Mouse (Mus musculus) limb, embryonic 14.5 days (tissue): ENCODE measurements around the gene Txnl4b. TPM values are rescaled to one million over a fixed set of nuclear protein-coding genes. Genes with fewer than 3 reads are reported as not detected.
A peak's percentile ranks its signal among the peaks of the same experiment; 100 is the strongest.

Experiments
- ATAC-seq: fragments of 200-750 bp; cut with Nextera tagmentation; 2 replicates; pipeline ENCODE4 v1.8.0; 2017; ENCODE audit warnings: low read depth, moderate number of reproducible peaks, moderate TSS enrichment; ENCODE audit not compliant: low FRiP score
- DNase-seq: peaks from one replicate; pipeline ENCODE4 v3.0.0-alpha.2; 2015; ENCODE audit warnings: low spot score
- H3K27ac ChIP-seq: fragments of 300-500 bp; sonication (generic); replicated peaks from 2 replicates; pipeline ENCODE4 v1.5.1; 2014; ENCODE audit warnings: low read depth, mild to moderate bottlenecking, low read length, moderate library complexity, mixed read lengths
- H3K27me3 ChIP-seq: fragments of 300-500 bp; sonication (generic); 2 replicates; pipeline ENCODE4 v1.6.1; 2014; ENCODE audit warnings: low read length, mixed read lengths; ENCODE audit not compliant: control insufficient read depth, insufficient read depth
- H3K36me3 ChIP-seq: fragments of 300-500 bp; sonication (generic); 2 replicates; pipeline ENCODE4 v1.6.1; 2014; ENCODE audit warnings: mild to moderate bottlenecking, low read length, moderate library complexity, mixed read lengths; ENCODE audit not compliant: control insufficient read depth, insufficient read depth
- H3K4me1 ChIP-seq: fragments of 300-500 bp; sonication (generic); 2 replicates; pipeline ENCODE4 v1.6.1; 2014; ENCODE audit warnings: antibody characterized with exemption, low read length, mixed read lengths; ENCODE audit not compliant: control insufficient read depth, insufficient read depth
- H3K4me2 ChIP-seq: fragments of 300-500 bp; sonication (generic); replicated peaks from 2 replicates; pipeline ENCODE4 v1.6.1; 2014; ENCODE audit warnings: low read depth, mild to moderate bottlenecking, low read length, moderate library complexity; ENCODE audit not compliant: severe bottlenecking
- H3K4me3 ChIP-seq: fragments of 300-500 bp; sonication (generic); replicated peaks from 2 replicates; pipeline ENCODE4 v1.5.1; 2014; ENCODE audit warnings: low read length
- H3K9ac ChIP-seq: fragments of 300-500 bp; sonication (generic); 2 replicates; pipeline ENCODE4 v1.6.1; 2014; ENCODE audit warnings: mild to moderate bottlenecking, low read depth, low read length, moderate library complexity; ENCODE audit not compliant: severe bottlenecking
- H3K9me3 ChIP-seq: fragments of 300-500 bp; sonication (generic); 2 replicates; pipeline ENCODE4 v1.6.1; 2016; ENCODE audit warnings: low read length; ENCODE audit not compliant: control insufficient read depth
- POLR2A ChIP-seq: fragments of 200-500 bp; IDR thresholded peaks from 2 replicates; pipeline ENCODE4 v1.8.0; 2012; ENCODE audit warnings: inconsistent platforms, mild to moderate bottlenecking, moderate library complexity, borderline replicate concordance; ENCODE audit not compliant: insufficient read depth, insufficient read length; ENCODE audit errors: extremely low read depth
- WGBS: fragments of 180-500 bp; shearing (Covaris S2); extraction: QIAGEN DNeasy Blood & Tissue Kit; methylation state at CpG from one replicate; pipeline ENCODE4 v1.1.7; 2014; 5-methylcytosine and 5-hydroxymethylcytosine counted together
- polyA plus RNA-seq, 2 experiments: library from polyadenylated mRNA; depleted of rRNA in 1 of 2; stranded (reverse) in 1 of 2; unstranded in 1 of 2; fragments of >200 nt; fragmentation: Nextera tagmentation in 1 of 2; extraction: Ambion mirVana in 1 of 2; gene quantifications; 2 replicates each; pipeline versions ENCODE4 v1.2.1 to v1.2.3; 2012 to 2014

The Txnl4b gene
- polyA plus RNA-seq, 2 experiments: 5.7 to 25.1 TPM

DNA sequence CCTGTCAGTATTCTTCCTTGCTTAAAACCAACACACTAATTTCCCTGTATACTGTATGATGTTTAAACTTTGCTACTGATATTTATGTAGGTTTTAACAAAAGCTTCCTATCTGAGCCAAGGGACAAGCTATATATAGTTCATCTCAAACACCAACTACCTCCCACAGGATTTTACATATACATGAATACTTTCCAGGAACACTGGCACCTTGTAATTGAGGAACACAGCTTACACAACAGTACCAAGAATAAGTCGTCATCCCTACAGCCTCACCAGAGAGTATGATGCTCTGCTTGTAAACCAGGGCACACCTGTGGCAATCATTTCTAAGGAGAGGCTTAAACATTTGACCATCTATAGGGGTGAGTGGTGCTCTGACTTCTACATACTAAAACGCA lies 41.0 kb downstream of the Txnl4b start:
- H3K27me3 ChIP-seq: no peaks in the 10 kb centered on the region
- DNase-seq (no peak), ATAC-seq (no peak)
- H3K4me1 ChIP-seq: peaks cover 10% of the 10 kb centered on the region
- peaks cover 37% of the 10 kb centered on the region for H3K36me3 ChIP-seq
- 85% methylated on average over 2 of the region's 2 CpGs for WGBS
- no peak overlapping the region for H3K4me2 ChIP-seq
- no peak for TF ChIP-seq POLR2A
- H3K9me3 ChIP-seq: no peaks in the 10 kb centered on the region
- H3K9ac ChIP-seq: no peak overlapping the region
- H3K4me3 ChIP-seq: no peak overlapping the region
- H3K27ac ChIP-seq: no peak overlapping the region

GRCm38 (mm10) chr8:109607650-109608049 lies 42.0 kb downstream of the Txnl4b start:
- Histone ChIP-seq H3K4me3 (peak overlapping the region; percentile 56), H3K9me3 (no peaks in the 10 kb centered on the region), H3K36me3 (peaks cover 29% of the 10 kb centered on the region), H3K9ac (peak overlapping the region; percentile 62), H3K27me3 (no peaks in the 10 kb centered on the region), H3K4me2 (peak overlapping the region; percentile 76), H3K27ac (0 out of 2 replicates have a peak overlapping the region, but pooled peaks have one; percentile 93), H3K4me1 (peaks cover 10% of the 10 kb centered on the region)
- DNase-seq (no peak), ATAC-seq (no peak)
- no peak for TF ChIP-seq POLR2A
- 11% methylated on average over 12 of the region's 12 CpGs for WGBS

DNA sequence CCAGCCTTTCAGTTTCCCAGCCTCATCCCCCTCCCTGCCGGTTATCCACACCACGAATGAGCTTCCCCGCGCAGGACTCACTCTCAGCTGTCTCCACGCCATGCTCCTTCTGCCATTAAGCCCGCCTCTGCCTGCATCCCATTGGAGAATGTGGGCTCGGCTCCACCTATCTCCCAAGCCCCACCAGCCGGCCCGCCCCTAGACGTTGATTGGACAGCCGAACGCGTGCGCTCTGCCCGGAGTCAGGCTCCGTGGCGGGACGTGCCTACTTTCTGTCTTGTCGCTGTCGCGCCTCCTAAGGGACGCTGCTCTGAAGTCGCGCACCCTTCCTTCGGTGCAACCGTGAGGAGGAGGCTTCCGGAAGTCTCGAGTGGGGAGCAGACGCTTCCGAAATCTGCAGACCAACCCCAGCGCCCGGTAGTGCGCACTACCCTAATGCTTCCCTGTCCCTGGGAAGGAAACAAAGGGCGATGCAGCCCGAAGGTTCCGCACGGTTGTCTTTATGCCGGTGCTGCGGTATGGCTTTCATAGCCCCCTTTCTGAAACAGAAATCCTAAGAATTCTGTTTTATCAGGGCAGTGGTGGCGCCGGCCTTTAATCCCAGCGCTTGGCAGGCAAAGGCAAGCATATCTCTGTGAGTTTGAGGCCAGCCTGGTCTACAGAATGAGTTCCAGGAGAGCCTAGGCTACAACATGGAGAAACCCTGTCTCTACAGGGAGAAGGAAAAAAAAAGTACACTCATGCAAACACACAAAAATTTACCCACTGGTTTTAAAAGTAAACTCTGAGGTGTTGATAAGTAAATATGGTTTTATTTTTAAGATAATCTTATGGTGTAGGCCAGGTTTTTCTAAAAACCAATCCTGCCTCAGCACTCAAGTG lies 42.8 kb downstream of the Txnl4b start, which contains the start of gene Dhodh:
TSS of gene Dhodh (minus strand) at position 403 of the 882 bp plus-strand sequence.
- WGBS: under 1% methylated on average over 42 of the region's 42 CpGs
- H3K4me2 ChIP-seq: peak within 1 kb of the TSS; percentile 76
- no peaks in the 10 kb centered on the region for H3K9me3 ChIP-seq
- peaks cover 10% of the 10 kb centered on the region for H3K4me1 ChIP-seq
- H3K27me3 ChIP-seq: no peaks in the 10 kb centered on the region
- peak within 1 kb of the TSS; percentile 56 for H3K4me3 ChIP-seq
- H3K9ac ChIP-seq: peak within 1 kb of the TSS; percentile 62
- ATAC-seq (peak; percentile 98), DNase-seq (peak; percentile 96)
- H3K27ac ChIP-seq: peak within 1 kb of the TSS; percentile 93
- TF ChIP-seq POLR2A: 0 out of 2 replicates have a peak, but pooled peaks have one; percentile 87
- peaks cover 20% of the 10 kb centered on the region; the same call in 1 of the 2 replicates for H3K36me3 ChIP-seq

GRCm38 (mm10) chr8:109609153-109609502 lies 43.4 kb downstream of the Txnl4b start:
- no peak for DNase-seq
- H3K9ac ChIP-seq: peak overlapping the region; percentile 62

GRCm38 (mm10) chr8:109614243-109615210 lies 48.8 kb downstream of the Txnl4b start, which contains the start of gene Pkd1l3:
Gene Pkd1l3, plus strand, starts transcription at chr8:109614517.
- Histone ChIP-seq H3K4me2 (no peak within 1 kb of the TSS), H3K4me1 (no peaks in the 10 kb centered on the region), H3K4me3 (no peak within 1 kb of the TSS), H3K27ac (no peak within 1 kb of the TSS), H3K27me3 (no peaks in the 10 kb centered on the region), H3K9ac (no peak within 1 kb of the TSS), H3K9me3 (no peaks in the 10 kb centered on the region), H3K36me3 (no peaks in the 10 kb centered on the region)
- 64% methylated on average over 27 of the region's 27 CpGs for WGBS
- no peak for TF ChIP-seq POLR2A
- ATAC-seq: no peak
- no peak for DNase-seq

More at GRCm38 (mm10) chr8:109609153-109609502, 43.4 kb downstream of the Txnl4b start:
- TF ChIP-seq POLR2A: no peak
- WGBS: 13% methylated on average over 5 of the region's 5 CpGs
- Histone ChIP-seq H3K36me3 (peaks cover 14% of the 10 kb centered on the region; the same call in 1 of the 2 replicates), H3K27ac (0 out of 2 replicates have a peak overlapping the region, but pooled peaks have one; percentile 93), H3K4me3 (peak overlapping the region; percentile 56), H3K4me2 (peak overlapping the region; percentile 76), H3K4me1 (peaks cover 10% of the 10 kb centered on the region), H3K9me3 (no peaks in the 10 kb centered on the region), H3K27me3 (no peaks in the 10 kb centered on the region)
- no peak for ATAC-seq
